ENCODE assay signal across 8 mouse cellular contexts in the genomic region with DNA sequence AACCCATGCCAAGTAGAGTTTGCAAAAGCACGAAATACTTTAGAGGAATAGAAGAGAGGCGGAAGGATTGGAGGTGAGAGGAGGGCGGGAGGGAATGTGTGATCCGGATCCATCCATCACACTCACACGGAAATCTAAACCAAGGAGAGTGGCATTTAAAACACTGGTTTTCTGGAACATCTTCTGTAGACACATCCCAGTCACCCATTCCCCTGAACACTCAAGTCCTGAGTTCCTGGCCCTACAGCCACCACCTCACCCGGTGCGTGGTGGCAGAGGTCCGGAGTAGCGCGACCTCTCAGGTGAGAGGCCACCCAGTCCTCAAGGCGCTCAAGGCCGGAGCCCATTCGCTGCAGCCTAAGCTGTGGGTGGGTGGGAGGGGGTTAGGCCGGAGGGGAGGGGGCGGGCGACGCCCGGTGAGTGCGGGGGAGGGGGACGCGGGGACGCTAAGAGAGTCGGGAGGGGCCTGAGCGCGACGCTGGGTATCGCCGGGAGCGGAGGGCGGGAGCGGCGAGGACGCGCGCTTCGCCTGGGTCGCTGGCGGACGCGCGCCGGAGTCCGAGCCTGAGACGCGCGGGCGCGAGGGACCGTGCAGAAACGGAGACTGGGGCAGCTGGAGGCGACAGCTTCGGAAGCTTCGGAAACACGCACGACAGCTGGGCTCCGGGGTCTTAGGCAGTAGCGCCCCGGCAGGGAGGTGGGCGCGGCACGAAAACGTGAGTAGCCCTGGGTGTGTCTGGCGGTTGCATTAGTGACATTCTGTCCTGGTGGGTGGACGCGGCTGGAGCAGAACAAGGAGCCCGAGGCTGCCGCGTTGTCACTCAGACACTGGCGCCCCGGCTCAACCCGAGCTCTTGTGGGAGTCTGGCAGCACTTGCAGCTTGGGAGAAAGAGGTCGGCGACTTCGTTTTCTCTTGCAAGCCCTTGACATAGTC. TPM values are rescaled to one million over a fixed set of nuclear protein-coding genes. Genes with fewer than 3 reads are reported as not detected.
DNase-seq lines count a peak whose midpoint lies in the region; ATAC-seq lines count a peak whose summit lies in the region.

A gene (plus strand): TSS at position 505 of the 935 bp plus-strand sequence.

- peak; percentile 83 for ATAC-seq in intestine, embryonic 16.5 days
- peak; percentile 74 for ATAC-seq in limb, embryonic 11.5 days (ENCODE audit: insufficient number of reproducible peaks, low FRiP score, low TSS enrichment, low read depth)
- ATAC-seq in midbrain, embryonic 12.5 days (ENCODE audit: low FRiP score, low read depth) = peak; percentile 79

- H3K4me3 ChIP-seq in intestine, embryonic 16.5 days (ENCODE audit: low read length) = peak within 1 kb of the TSS; percentile 70
- peak within 1 kb of the TSS; percentile 48 for H3K4me3 ChIP-seq in limb, embryonic 11.5 days (ENCODE audit: low read depth, low read length)
- H3K4me3 ChIP-seq in midbrain, embryonic 12.5 days = peak within 1 kb of the TSS; percentile 81

- H3K9ac ChIP-seq in intestine, embryonic 16.5 days (ENCODE audit: low read depth, low read length) = peak within 1 kb of the TSS; percentile 66
- H3K9ac ChIP-seq in limb, embryonic 11.5 days (ENCODE audit: low read length) = peak within 1 kb of the TSS; percentile 40
- H3K9ac ChIP-seq in midbrain, embryonic 12.5 days (replicated peaks) = peak within 1 kb of the TSS; percentile 85

- H3K27me3 ChIP-seq in intestine, embryonic 16.5 days (replicated peaks; ENCODE audit: control insufficient read depth, insufficient read depth, low read length) = peaks cover 15% of the 10 kb centered on the region; the same call in 1 of the 2 replicates
- H3K27me3 ChIP-seq in limb, embryonic 11.5 days (ENCODE audit: control insufficient read depth, insufficient read depth, low read length) = peaks cover 21% of the 10 kb centered on the region
- 0 out of 2 replicates have a peak, but pooled peaks cover 4% of the 10 kb centered on the region for H3K27me3 ChIP-seq in midbrain, embryonic 12.5 days

- H3K4me2 ChIP-seq in intestine, embryonic 16.5 days (ENCODE audit: low read depth, low read length) = peak within 1 kb of the TSS; percentile 98
- H3K4me2 ChIP-seq in limb, embryonic 11.5 days (ENCODE audit: low read depth, severe bottlenecking) = peak within 1 kb of the TSS; percentile 97
- peak within 1 kb of the TSS; percentile 77 for H3K4me2 ChIP-seq in midbrain, embryonic 12.5 days (replicated peaks)

- no peak within 1 kb of the TSS for H3K27ac ChIP-seq in intestine, embryonic 16.5 days (ENCODE audit: low read length)
- H3K27ac ChIP-seq in limb, embryonic 11.5 days (replicated peaks; ENCODE audit: low read depth, low read length) = no peak within 1 kb of the TSS
- H3K27ac ChIP-seq in midbrain, embryonic 12.5 days (replicated peaks) = peak within 1 kb of the TSS; percentile 94

- no peaks in the 10 kb centered on the region for H3K36me3 ChIP-seq in intestine, embryonic 16.5 days (ENCODE audit: control insufficient read depth, insufficient read depth, low read length)
- no peaks in the 10 kb centered on the region for H3K36me3 ChIP-seq in limb, embryonic 11.5 days (ENCODE audit: control insufficient read depth, insufficient read depth, low read length)
- H3K36me3 ChIP-seq in midbrain, embryonic 12.5 days = no peaks in the 10 kb centered on the region

- WGBS in intestine, embryonic 16.5 days = 4% methylated on average over 63 of the region's 74 CpGs
- under 1% methylated on average over 74 of the region's 74 CpGs for WGBS in limb, embryonic 11.5 days
- 3% methylated on average over 48 of the region's 74 CpGs for WGBS in midbrain, embryonic 12.5 days

- DNase-seq in left cerebral cortex, adult 18-20 months (ENCODE audit: low spot score in 2 of 2) = peak; percentile 71 to 84
- DNase-seq in left cerebral cortex, adult 11 months (ENCODE audit: low spot score) = no peak
- DNase-seq in cerebellum, postnatal 14 days = peak; percentile 81 to 87
- DNase-seq in frontal cortex, postnatal 25 days (ENCODE audit: low spot score in 2 of 2) = peak; percentile 49 to 58
- peak; percentile 73 for DNase-seq in limb, embryonic 11.5 days (ENCODE audit: low spot score)
- peak; percentile 61 for DNase-seq in testis, postnatal 10 days (ENCODE audit: low spot score)

- no peaks in the 10 kb centered on the region for H3K9me3 ChIP-seq in intestine, embryonic 16.5 days (ENCODE audit: control insufficient read depth, low read length)
- H3K9me3 ChIP-seq in limb, embryonic 11.5 days (ENCODE audit: control insufficient read depth, low read length) = no peaks in the 10 kb centered on the region
- H3K9me3 ChIP-seq in midbrain, embryonic 12.5 days = no peaks in the 10 kb centered on the region

- H3K4me1 ChIP-seq in intestine, embryonic 16.5 days (ENCODE audit: control insufficient read depth, insufficient read depth, low read length) = peaks cover 13% of the 10 kb centered on the region
- H3K4me1 ChIP-seq in limb, embryonic 11.5 days (ENCODE audit: control insufficient read depth, insufficient read depth, low read length) = 0 out of 2 replicates have a peak, but pooled peaks cover 4% of the 10 kb centered on the region
- peaks cover 27% of the 10 kb centered on the region for H3K4me1 ChIP-seq in midbrain, embryonic 12.5 days

RNA-seq across cellular contexts. Expression of the gene that starts here (rescaled TPM):
- 100 to 1,000 TPM; 455 to 475 TPM for total RNA-seq in left cerebral cortex, adult 18-20 months (2021)
- 2.6 and 3.6 TPM in 2 replicates for polyA plus RNA-seq in intestine, embryonic 16.5 days (2015; fragmentation: Nextera tagmentation; extraction: Ambion mirVana)
- 1.6 and 1.9 TPM in 2 replicates for polyA plus RNA-seq in limb, embryonic 11.5 days (2014; fragmentation: Nextera tagmentation; extraction: Ambion mirVana)
- polyA plus RNA-seq in midbrain, embryonic 12.5 days (2016; fragmentation: Nextera tagmentation; extraction: Ambion mirVana) = 123 and 131 TPM in 2 replicates

Comparison
In these comparisons a context has a peak if more than half of its experiments do, and no peak if none do; other contexts are left out.
1. RNA of the gene that starts here (polyA plus RNA-seq): 123 to 131 TPM in midbrain, embryonic 12.5 days; 2.6 to 3.6 TPM in intestine, embryonic 16.5 days and 1.6 to 1.9 TPM in limb, embryonic 11.5 days; every median in the first group is over 10 times any median in the second.
2. Peak in every context shown above with its lines, with median percentiles within 50 percentile points of each other: ATAC-seq, H3K4me2 ChIP-seq, H3K4me3 ChIP-seq and H3K9ac ChIP-seq.